Mouse (Mus musculus): ENCODE data around the gene Vapa.
"Not testable (repeated sequence)": the region's sequence is repeated elsewhere in the genome, so short reads cannot be mapped to it uniquely, and the experiment has no call there.

The Vapa gene

GRCm38 (mm10) chr17:65564189-65564588 is 49.2 kb downstream of the Vapa start:
- no peak for DNase-seq (ENCODE audit: low spot score in 2 of 2)

- no peak for DNase-seq (ENCODE audit: low spot score in 2 of 2)
Measured at GRCm38 (mm10) chr17:65563345-65563744, 50.0 kb downstream of the Vapa start.

- DNase-seq (ENCODE audit: low spot score in 2 of 2), result peak; percentile 32 to 42
Measured at GRCm38 (mm10) chr17:65562761-65563160, 50.6 kb downstream of the Vapa start.

GRCm38 (mm10) chr17:65561361-65562015 is 51.9 kb downstream of the Vapa start:
- no peak for DNase-seq (ENCODE audit: low spot score in 2 of 2)

- DNase-seq (ENCODE audit: low spot score in 2 of 2), result no peak
Measured at GRCm38 (mm10) chr17:65559273-65559672, 54.1 kb downstream of the Vapa start.

- DNase-seq (ENCODE audit: low spot score in 2 of 2), result no peak
Measured at GRCm38 (mm10) chr17:65558788-65559187, 54.6 kb downstream of the Vapa start.

GRCm38 (mm10) chr17:65558217-65558616 is 55.1 kb downstream of the Vapa start:
- DNase-seq (ENCODE audit: low spot score in 2 of 2), result no peak

- DNase-seq (ENCODE audit: low spot score in 2 of 2), result no peak
Measured at GRCm38 (mm10) chr17:65557212-65557611, 56.1 kb downstream of the Vapa start.

GRCm38 (mm10) chr17:65556798-65557197 is 56.6 kb downstream of the Vapa start:
- DNase-seq (ENCODE audit: low spot score in 2 of 2), result no peak

GRCm38 (mm10) chr17:65552426-65552997 is 60.8 kb downstream of the Vapa start:
- no peak for DNase-seq (ENCODE audit: low spot score in 2 of 2)

- no peak for DNase-seq (ENCODE audit: low spot score in 2 of 2)
Measured at GRCm38 (mm10) chr17:65550357-65550756, 63.0 kb downstream of the Vapa start.

- no peak for DNase-seq (ENCODE audit: low spot score in 2 of 2)
Measured at GRCm38 (mm10) chr17:65548698-65549365, 64.5 kb downstream of the Vapa start.

- not testable (repeated sequence) for DNase-seq (ENCODE audit: low spot score in 2 of 2)
Measured at GRCm38 (mm10) chr17:65546221-65546620, 67.1 kb downstream of the Vapa start.

- DNase-seq (ENCODE audit: low spot score in 2 of 2), result no peak
Measured at GRCm38 (mm10) chr17:65540441-65541272, 72.7 kb downstream of the Vapa start, which contains the start of gene Tmem232. Gene Tmem232, minus strand, starts transcription at chr17:65540782.

GRCm38 (mm10) chr17:65536156-65536555 is 77.2 kb downstream of the Vapa start:
- no peak for DNase-seq (ENCODE audit: low spot score in 2 of 2)

GRCm38 (mm10) chr17:65532381-65532780 is 81.0 kb downstream of the Vapa start:
- not testable (repeated sequence) for DNase-seq (ENCODE audit: low spot score in 2 of 2)
